Mouse (Mus musculus) heart, postnatal 0 days (tissue): ENCODE measurements around the gene Myod1.

Experiments used
- CTCF ChIP-seq: IDR thresholded peaks from 2 replicates; pipeline ENCODE4 v1.5.1; 2016; ENCODE audit warnings: antibody characterized with exemption, control low read depth, low read depth
- EP300 ChIP-seq: IDR thresholded peaks from 2 replicates; pipeline ENCODE4 v1.6.1; 2016; ENCODE audit warnings: antibody characterized with exemption, low read depth

DNA sequence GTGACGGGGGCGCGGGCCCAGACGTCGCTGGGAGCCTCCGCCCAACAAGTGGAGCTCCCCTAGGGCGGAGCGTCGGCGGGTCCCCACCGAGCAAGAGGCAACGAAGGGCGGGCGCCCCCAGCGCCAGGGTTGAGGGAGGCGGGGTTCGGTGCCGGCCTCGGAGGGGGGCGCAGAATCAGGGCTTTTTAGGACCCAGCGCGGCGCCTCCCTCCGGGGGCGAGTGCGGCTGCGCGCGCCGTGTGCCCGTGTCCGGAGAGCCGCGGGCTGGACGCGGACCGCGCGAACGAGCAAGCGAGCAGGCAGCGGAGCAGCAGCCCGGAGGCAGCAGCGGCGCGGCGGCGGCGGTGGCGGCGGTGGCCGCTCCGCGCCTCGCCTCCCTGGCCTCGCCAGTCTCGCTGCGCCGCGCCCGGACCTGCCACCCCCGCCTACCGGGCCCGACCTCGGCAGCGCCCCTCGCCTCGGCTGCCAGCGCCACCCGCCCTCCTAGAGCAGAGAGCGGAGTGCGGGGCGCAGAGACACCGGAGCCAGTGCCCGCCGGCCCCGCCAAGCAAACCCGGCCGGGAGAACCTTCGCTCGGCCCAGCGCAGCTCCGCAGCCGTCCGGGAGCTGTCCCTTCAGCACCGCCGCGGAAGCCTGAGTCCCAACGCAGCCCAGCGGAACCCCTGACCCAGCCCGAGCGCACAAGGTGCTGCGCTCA lies 20.1 kb downstream of the Myod1 start, which contains the start of gene Kcnc1:
- TF ChIP-seq CTCF, result no peak
- no peak for TF ChIP-seq EP300
